Mouse (Mus musculus): ENCODE measurements around the gene Dyrk1a.

DNA sequence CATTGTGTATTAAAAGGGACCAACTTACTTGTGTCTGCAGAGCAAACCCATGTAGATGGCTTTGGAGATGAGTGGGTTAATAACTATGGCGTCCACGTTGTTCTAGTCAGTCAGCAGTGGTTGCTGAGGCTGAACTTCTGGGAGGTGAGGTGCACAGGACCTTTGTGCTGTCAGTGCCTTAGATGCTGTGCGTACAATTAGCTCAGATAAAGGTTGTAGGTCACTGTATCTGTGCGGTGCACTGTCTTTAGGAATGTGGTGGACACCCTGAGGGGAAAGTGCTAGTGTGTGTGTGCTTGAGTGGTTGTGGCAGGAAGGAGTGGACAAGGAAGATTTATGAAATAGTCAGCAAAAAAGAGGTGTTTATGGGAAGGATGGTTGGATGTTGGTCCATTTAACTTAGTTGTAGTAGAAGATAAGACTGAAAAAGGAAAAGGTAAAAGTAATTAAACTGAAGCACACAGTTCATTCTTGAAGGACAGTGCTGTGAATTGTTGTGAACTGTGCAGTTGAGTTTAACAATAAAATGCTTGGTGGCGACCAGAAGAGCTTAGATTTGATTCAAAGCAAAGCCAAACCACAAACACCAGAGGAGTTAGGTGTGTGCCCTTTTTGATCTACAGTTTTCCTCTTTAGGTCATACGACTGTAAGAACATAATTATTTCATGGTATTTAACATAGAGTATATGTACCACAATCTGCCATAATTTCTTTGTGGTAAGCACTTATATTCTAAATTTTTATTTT is 30.3 kb downstream of the Dyrk1a start:
- no peak for TF ChIP-seq CTCF (IDR thresholded peaks at IDR 0.05; ENCODE audit: low read depth)
- no peak for TF ChIP-seq EP300 (IDR thresholded peaks at IDR 0.05; ENCODE audit: low read depth)
